Mouse (Mus musculus) neural tube, embryonic 14.5 days (tissue): ENCODE measurements around the gene Styxl1. TPM values are rescaled to one million over a fixed set of nuclear protein-coding genes. Genes with fewer than 3 reads are reported as not detected.

ENCODE experiments used
- ATAC-seq: fragments of 200-750 bp; cut with Nextera tagmentation; 2 replicates; pipeline ENCODE4 v1.8.0; 2017; ENCODE audit warnings: low read depth, mild to moderate bottlenecking, moderate TSS enrichment, moderate library complexity
- H3K27ac ChIP-seq: fragments of 300-500 bp; sonication (generic); 2 replicates; pipeline ENCODE4 v1.5.1; 2014; ENCODE audit warnings: low read depth, mild to moderate bottlenecking, control low read depth, low read length, moderate library complexity, mixed read lengths
- H3K27me3 ChIP-seq: fragments of 300-500 bp; sonication (generic); 2 replicates; pipeline ENCODE4 v1.6.1; 2014; ENCODE audit warnings: low read length; ENCODE audit not compliant: control insufficient read depth, insufficient read depth
- H3K36me3 ChIP-seq: fragments of 300-500 bp; sonication (generic); 2 replicates; pipeline ENCODE4 v1.6.1; 2014; ENCODE audit warnings: low read length, mixed read lengths; ENCODE audit not compliant: control insufficient read depth, insufficient read depth
- H3K4me1 ChIP-seq: fragments of 300-500 bp; sonication (generic); 2 replicates; pipeline ENCODE4 v1.6.1; 2014; ENCODE audit warnings: low read length; ENCODE audit not compliant: control insufficient read depth, insufficient read depth
- H3K4me2 ChIP-seq: fragments of 300-500 bp; sonication (generic); 2 replicates; pipeline ENCODE4 v1.6.1; 2014; ENCODE audit warnings: mild to moderate bottlenecking, low read depth, low read length, control low read depth
- H3K4me3 ChIP-seq: fragments of 300-500 bp; sonication (generic); 2 replicates; pipeline ENCODE4 v1.5.1; 2014; ENCODE audit warnings: low read depth, low read length, control low read depth, mixed read lengths
- H3K9ac ChIP-seq: fragments of 300-500 bp; sonication (generic); replicated peaks from 2 replicates; pipeline ENCODE4 v1.6.1; 2014; ENCODE audit warnings: low read depth, mild to moderate bottlenecking, control low read depth, low read length, mixed read lengths
- H3K9me3 ChIP-seq: fragments of 300-500 bp; sonication (generic); 2 replicates; pipeline ENCODE4 v1.6.1; 2016; ENCODE audit warnings: low read length; ENCODE audit not compliant: control insufficient read depth
- WGBS: fragments of 180-500 bp; shearing (Covaris S2); extraction: QIAGEN DNeasy Blood & Tissue Kit; methylation state at CpG from one replicate; pipeline ENCODE4 v1.1.7; 2014; 5-methylcytosine and 5-hydroxymethylcytosine counted together
- polyA plus RNA-seq: library from polyadenylated mRNA; unstranded; fragments of >200 nt; fragmentation: Nextera tagmentation; extraction: Ambion mirVana; gene quantifications from 2 replicates; pipeline ENCODE4 v1.2.1, GENCODE M21; 2014

The Styxl1 gene
- polyA plus RNA-seq, 1 experiment from 2014 or later, result 0.76 TPM

DNA sequence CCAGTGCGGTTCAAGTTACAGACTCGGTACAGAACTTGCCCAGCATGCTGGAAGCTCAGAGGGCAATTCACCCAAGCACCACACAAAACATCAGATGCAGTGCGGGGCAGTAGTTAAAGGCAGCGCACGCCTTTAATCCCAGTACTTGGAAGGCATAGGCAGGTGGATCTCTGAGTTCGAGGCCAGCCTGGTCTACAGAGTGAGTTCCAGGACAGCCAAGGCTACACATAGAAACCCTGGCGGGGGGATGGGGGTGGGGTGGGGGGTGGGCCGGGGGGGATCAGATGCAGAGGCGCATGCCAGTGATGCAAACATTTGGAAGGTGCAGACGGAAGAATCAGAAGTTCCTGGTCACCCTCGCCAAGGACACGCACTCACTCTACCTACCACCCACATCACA lies 33.4 kb downstream of the Styxl1 start:
- no peak; the same call in 1 of the 2 replicates for ATAC-seq
- H3K36me3 ChIP-seq, result no peaks in the 10 kb centered on the region
- no peak overlapping the region for H3K9ac ChIP-seq
- H3K27ac ChIP-seq, result no peak overlapping the region
- H3K27me3 ChIP-seq, result no peaks in the 10 kb centered on the region
- no peaks in the 10 kb centered on the region for H3K9me3 ChIP-seq
- H3K4me2 ChIP-seq, result peak overlapping the region; percentile 95
- peaks cover 8% of the 10 kb centered on the region for H3K4me1 ChIP-seq
- 18% methylated on average over 12 of the region's 12 CpGs for WGBS
- peak overlapping the region; percentile 95 for H3K4me3 ChIP-seq

DNA sequence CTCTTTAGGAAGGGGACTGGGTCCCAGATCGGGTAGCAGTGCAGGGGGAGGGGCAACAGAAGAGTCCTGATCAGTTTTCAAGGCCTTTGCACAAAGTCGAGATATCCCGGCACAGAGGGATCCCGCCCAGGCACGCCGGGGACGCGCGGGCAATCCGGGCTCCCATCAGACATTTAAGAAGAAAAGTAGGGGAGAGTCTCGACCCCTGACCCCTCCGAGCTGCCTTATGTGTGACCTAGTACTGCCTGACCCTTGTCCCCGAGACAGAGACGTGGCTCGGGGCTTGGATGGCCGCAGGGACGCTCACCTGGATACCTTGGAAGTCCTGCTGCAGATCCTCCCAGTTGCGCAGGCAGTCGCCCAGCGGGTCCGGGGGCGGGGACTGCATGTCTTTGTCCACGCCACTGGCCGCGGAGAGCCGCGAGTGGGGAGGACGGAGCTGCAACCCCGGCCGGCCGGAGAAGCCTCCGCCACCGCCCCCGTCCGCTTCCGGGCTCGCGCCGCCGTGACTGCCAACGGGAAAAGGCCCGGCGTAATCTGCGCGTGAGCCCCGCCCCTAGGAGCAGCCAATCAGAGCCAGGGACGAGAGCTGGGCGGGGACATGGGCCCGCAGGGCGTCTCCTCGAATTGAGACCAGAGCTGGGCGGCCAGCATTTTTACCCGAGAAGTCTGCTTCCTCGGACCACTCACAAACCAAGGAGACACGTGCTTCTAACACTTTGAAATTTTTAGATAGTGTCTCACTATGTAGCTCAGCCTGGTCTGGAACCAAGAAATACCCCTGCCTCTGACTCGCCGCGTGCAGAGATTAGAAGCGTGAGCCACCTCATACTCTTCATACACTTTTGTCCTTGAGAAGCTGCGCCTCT lies 34.2 kb downstream of the Styxl1 start, which contains the start of gene Tmem120a:
Gene Tmem120a, minus strand, starts transcription at position 708 of the 869 bp plus-strand sequence.
- Histone ChIP-seq H3K27me3 (no peaks in the 10 kb centered on the region), H3K4me2 (peak within 1 kb of the TSS; percentile 95), H3K9ac (peak within 1 kb of the TSS; percentile 89), H3K4me1 (peaks cover 8% of the 10 kb centered on the region), H3K27ac (peak within 1 kb of the TSS; percentile 55; the same call in 1 of the 2 replicates), H3K36me3 (no peaks in the 10 kb centered on the region), H3K9me3 (no peaks in the 10 kb centered on the region), H3K4me3 (peak within 1 kb of the TSS; percentile 95)
- 1% methylated on average over 60 of the region's 60 CpGs for WGBS
- ATAC-seq, result peak; percentile 94

DNA sequence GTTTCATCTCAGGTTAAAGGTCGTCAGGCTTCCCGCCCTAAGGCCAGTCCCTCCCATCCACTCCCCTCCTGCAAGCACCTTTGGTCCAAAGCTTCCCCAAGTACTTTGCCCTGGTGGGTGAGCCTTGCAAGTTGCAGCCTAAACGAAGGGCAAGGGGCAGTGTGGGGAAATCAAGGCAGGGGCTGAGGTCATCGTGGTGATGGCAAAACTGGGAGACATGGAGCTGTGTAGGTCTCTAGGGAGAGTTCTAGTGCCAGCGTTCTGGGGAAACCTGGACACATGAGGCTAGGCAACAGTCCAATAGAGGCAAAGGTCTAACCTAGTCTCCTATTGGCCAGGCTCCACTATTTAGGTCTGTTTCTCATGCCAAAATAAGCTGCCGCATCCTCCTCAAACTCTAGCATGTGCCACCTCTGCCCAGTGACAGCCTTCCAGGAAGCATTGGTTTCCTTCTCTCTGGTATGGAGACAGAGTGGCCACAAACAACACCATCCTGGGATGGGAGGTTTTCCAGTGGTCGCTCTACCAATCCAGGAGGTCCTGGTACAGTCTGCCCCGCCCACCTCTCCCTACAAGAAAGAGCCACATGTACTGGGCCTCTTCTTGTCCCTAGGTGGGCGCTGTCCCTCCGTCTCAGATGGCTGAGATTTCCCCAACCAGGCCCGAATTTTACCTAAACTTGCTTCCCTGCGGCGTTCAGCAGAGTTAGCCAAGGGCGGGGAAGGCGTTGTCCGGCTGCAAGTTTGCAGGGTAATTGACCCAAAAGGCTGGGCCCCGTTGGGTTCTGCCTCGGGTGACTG lies 35.0 kb downstream of the Styxl1 start:
- no peak overlapping the region for H3K27ac ChIP-seq
- 24% methylated on average over 18 of the region's 18 CpGs for WGBS

DNA sequence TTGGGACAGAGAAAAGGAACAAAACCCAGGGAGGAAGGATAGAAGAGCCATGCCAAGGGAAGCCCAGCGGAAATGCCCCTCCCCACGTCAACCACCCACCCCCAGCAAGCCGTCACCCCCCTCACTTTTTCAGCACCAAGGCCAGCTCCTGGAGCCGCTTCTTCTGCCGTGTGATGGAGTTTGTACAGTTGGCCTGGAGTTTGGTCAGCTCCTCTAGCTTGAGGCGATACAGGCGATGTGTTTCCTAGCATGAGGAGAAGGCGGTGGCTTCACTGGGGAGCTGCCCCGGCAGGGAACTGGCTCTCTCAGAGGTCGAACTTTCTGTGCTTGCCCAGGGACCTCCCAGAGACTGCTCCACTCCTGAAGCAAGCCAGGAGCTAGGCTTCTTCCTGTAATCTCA lies 36.0 kb downstream of the Styxl1 start:
- no peak overlapping the region for H3K9ac ChIP-seq
- WGBS, result 78% methylated on average over 10 of the region's 10 CpGs
- no peak overlapping the region for H3K4me2 ChIP-seq
- H3K4me1 ChIP-seq, result peaks cover 8% of the 10 kb centered on the region
- H3K36me3 ChIP-seq, result 0 out of 2 replicates have a peak, but pooled peaks cover 7% of the 10 kb centered on the region
- no peak for ATAC-seq
- H3K4me3 ChIP-seq, result no peak overlapping the region
- no peak overlapping the region for H3K27ac ChIP-seq
- no peaks in the 10 kb centered on the region for H3K27me3 ChIP-seq
- no peaks in the 10 kb centered on the region for H3K9me3 ChIP-seq

More for the DNA sequence above, 35.0 kb downstream of the Styxl1 start:
- no peaks in the 10 kb centered on the region for H3K36me3 ChIP-seq
- ATAC-seq, result peak; percentile 49
- H3K9ac ChIP-seq, result peak overlapping the region; percentile 89
- peaks cover 8% of the 10 kb centered on the region for H3K4me1 ChIP-seq
- H3K27me3 ChIP-seq, result no peaks in the 10 kb centered on the region
- H3K9me3 ChIP-seq, result no peaks in the 10 kb centered on the region
- H3K4me3 ChIP-seq, result peak overlapping the region; percentile 95
- peak overlapping the region; percentile 95 for H3K4me2 ChIP-seq

DNA sequence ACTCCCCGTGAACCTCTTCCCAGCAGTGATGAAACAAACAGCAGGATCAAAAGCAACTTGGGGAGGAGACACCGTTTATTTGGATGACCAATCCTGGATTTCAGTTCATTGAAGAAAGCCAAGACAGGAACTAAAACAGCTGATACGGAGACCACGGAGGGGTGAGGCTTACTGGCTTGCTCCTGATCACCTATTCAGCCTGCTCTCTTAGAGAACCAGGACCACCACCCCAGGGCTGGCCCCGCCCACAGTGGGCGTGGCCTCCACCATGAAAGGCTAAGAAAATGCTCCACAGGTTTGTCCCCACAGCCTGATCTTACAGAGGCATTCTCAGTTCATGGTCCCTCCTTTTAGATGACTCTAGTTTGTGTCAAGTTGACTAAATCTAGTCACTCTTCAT lies 39.9 kb downstream of the Styxl1 start:
- H3K4me1 ChIP-seq, result peaks cover 7% of the 10 kb centered on the region
- no peak overlapping the region for H3K27ac ChIP-seq
- H3K36me3 ChIP-seq, result peaks cover 35% of the 10 kb centered on the region
- H3K4me3 ChIP-seq, result no peak overlapping the region
- ATAC-seq, result no peak
- H3K9me3 ChIP-seq, result no peaks in the 10 kb centered on the region
- no peak overlapping the region for H3K4me2 ChIP-seq
- no peak overlapping the region for H3K9ac ChIP-seq
- no peaks in the 10 kb centered on the region for H3K27me3 ChIP-seq
- 23% methylated on average over 6 of the region's 6 CpGs for WGBS

DNA sequence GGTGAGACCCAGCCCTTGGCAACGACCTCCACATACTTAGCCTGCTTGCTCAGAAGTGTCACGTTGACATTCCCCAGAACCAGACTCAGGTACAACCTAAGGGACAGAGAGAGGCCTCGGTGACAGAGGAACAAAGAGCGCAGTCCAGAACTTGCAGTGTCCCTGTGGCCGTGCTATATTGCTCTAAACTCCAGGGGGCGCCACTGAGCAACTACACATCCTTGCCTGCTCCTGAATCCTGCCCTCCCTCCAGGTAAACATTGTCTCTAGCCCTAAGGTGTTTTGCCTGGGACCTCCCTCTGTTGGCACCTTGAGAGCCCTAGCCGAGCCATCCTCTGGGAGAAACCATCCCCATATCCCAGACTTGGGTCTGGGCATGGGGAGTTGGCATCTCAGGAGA lies 41.0 kb downstream of the Styxl1 start:
- 89% methylated on average over 7 of the region's 7 CpGs for WGBS
- no peak overlapping the region for H3K4me3 ChIP-seq
- no peaks in the 10 kb centered on the region for H3K4me1 ChIP-seq
- H3K27me3 ChIP-seq, result no peaks in the 10 kb centered on the region
- peaks cover 46% of the 10 kb centered on the region for H3K36me3 ChIP-seq
- no peaks in the 10 kb centered on the region for H3K9me3 ChIP-seq
- no peak overlapping the region for H3K4me2 ChIP-seq
- no peak for ATAC-seq
- no peak overlapping the region for H3K27ac ChIP-seq
- no peak overlapping the region for H3K9ac ChIP-seq

DNA sequence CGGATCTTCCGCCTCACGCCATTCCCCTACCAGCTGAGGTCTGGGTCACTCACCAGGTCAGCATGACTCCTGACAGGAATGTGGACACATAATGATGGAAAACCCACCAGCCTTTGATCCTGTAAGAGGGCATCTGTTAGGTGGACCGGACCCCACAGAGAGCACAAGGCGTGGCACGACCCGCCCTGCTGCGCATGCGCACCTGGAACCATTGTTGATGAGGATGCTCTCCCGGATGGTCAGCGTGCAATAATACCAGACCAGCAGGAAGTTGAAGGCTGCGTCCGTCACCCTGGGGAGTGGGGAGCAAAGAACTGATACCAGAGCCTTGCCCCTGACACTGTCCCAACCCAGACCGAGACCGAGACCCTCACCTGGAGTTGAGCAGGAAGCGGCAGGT lies 41.6 kb downstream of the Styxl1 start:
- H3K9ac ChIP-seq, result no peak overlapping the region
- H3K4me3 ChIP-seq, result no peak overlapping the region
- H3K27me3 ChIP-seq, result no peaks in the 10 kb centered on the region
- WGBS, result 91% methylated on average over 16 of the region's 16 CpGs
- no peak for ATAC-seq
- H3K4me2 ChIP-seq, result no peak overlapping the region
- H3K36me3 ChIP-seq, result peaks cover 52% of the 10 kb centered on the region
- H3K4me1 ChIP-seq, result no peaks in the 10 kb centered on the region
- H3K9me3 ChIP-seq, result no peaks in the 10 kb centered on the region
- H3K27ac ChIP-seq, result no peak overlapping the region

DNA sequence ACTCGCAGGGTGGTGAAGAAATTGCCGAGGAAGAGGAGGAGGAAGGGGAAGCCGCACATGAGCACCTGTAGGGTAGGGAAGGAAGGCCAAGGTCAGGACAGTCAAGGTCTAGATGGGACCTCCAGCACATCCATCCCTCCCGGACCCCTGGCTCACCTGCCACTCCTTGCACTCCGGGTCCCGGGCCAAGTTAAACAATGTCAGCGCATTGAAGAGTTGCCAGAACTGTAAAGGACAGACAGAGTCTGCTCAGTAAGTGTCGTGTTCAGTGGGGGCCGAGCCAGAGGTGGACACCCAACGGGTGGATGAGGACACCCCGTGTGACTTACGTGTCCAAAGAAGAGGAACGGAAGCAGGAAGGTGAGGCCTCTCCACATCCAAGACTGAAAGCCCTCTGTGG lies 42.4 kb downstream of the Styxl1 start:
- H3K36me3 ChIP-seq, result peaks cover 60% of the 10 kb centered on the region
- no peak overlapping the region for H3K9ac ChIP-seq
- WGBS, result 96% methylated on average over 13 of the region's 13 CpGs

More for the DNA sequence above, 42.4 kb downstream of the Styxl1 start:
- H3K4me2 ChIP-seq, result no peak overlapping the region
- ATAC-seq, result no peak
- no peaks in the 10 kb centered on the region for H3K27me3 ChIP-seq
- H3K9me3 ChIP-seq, result no peaks in the 10 kb centered on the region
- H3K4me1 ChIP-seq, result no peaks in the 10 kb centered on the region
- H3K27ac ChIP-seq, result no peak overlapping the region
- no peak overlapping the region for H3K4me3 ChIP-seq
